Mouse (Mus musculus) heart, embryonic 13.5 days (tissue): ENCODE data around the gene Il31ra. TPM values are rescaled to one million over a fixed set of nuclear protein-coding genes. Genes with fewer than 3 reads are reported as not detected.
"Not testable (repeated sequence)": the region's sequence is repeated elsewhere in the genome, so short reads cannot be mapped to it uniquely, and the experiment has no call there.

Experiments
- ATAC-seq: fragments of 200-750 bp; cut with Nextera tagmentation; 2 replicates; pipeline ENCODE4 v1.8.0; 2017; ENCODE audit warnings: moderate TSS enrichment; ENCODE audit not compliant: insufficient number of reproducible peaks, low FRiP score, low TSS enrichment; ENCODE audit errors: extremely low read depth
- H3K27ac ChIP-seq: fragments of 300-500 bp; sonication (generic); replicated peaks from 2 replicates; pipeline ENCODE4 v1.5.1; 2015; ENCODE audit warnings: moderate library complexity, mild to moderate bottlenecking, inconsistent platforms
- H3K27me3 ChIP-seq: fragments of 300-500 bp; sonication (generic); replicated peaks from 2 replicates; pipeline ENCODE4 v1.6.1; 2015; ENCODE audit warnings: mild to moderate bottlenecking, inconsistent platforms
- H3K36me3 ChIP-seq: fragments of 300-500 bp; sonication (generic); 2 replicates; pipeline ENCODE4 v1.6.1; 2015; ENCODE audit warnings: mild to moderate bottlenecking, inconsistent platforms
- H3K4me1 ChIP-seq: fragments of 300-500 bp; sonication (generic); 2 replicates; pipeline ENCODE4 v1.6.1; 2015; ENCODE audit warnings: inconsistent platforms
- H3K4me2 ChIP-seq: fragments of 300-500 bp; sonication (generic); 2 replicates; pipeline ENCODE4 v1.6.1; 2015; ENCODE audit warnings: inconsistent platforms, mild to moderate bottlenecking, moderate library complexity
- H3K4me3 ChIP-seq: fragments of 300-500 bp; sonication (generic); 2 replicates; pipeline ENCODE4 v1.5.1; 2015; ENCODE audit warnings: moderate library complexity, mild to moderate bottlenecking, inconsistent platforms
- H3K9ac ChIP-seq: fragments of 300-500 bp; sonication (generic); 2 replicates; pipeline ENCODE4 v1.6.1; 2015; ENCODE audit warnings: inconsistent platforms, mild to moderate bottlenecking, moderate library complexity
- H3K9me3 ChIP-seq: fragments of 300-500 bp; sonication (generic); 2 replicates; pipeline ENCODE4 v1.6.1; 2016; ENCODE audit warnings: inconsistent platforms
- WGBS: fragments of 180-500 bp; shearing (Covaris S2); methylation state at CpG from one replicate; pipeline ENCODE4 v1.1.7; 2015; ENCODE audit warnings: mixed read lengths; 5-methylcytosine and 5-hydroxymethylcytosine counted together
- polyA plus RNA-seq: library from polyadenylated mRNA; unstranded; fragments of >200 nt; fragmentation: Nextera tagmentation; extraction: Ambion mirVana; gene quantifications from 2 replicates; pipeline ENCODE4 v1.2.1, GENCODE M21; 2015

The Il31ra gene
- polyA plus RNA-seq, 1 experiment from 2014 or later: 0.17 TPM

GRCm38 (mm10) chr13:112602607-112603006, 8.4 kb upstream of the Il31ra start:
- Histone ChIP-seq H3K4me1 (no peaks in the 10 kb centered on the region), H3K27me3 (no peaks in the 10 kb centered on the region), H3K36me3 (no peaks in the 10 kb centered on the region), H3K9me3 (no peaks in the 10 kb centered on the region), H3K4me3 (no peak overlapping the region), H3K27ac (no peak overlapping the region), H3K4me2 (no peak overlapping the region), H3K9ac (no peak overlapping the region)
- 84% methylated on average over 2 of the region's 2 CpGs for WGBS
- ATAC-seq: no peak

- H3K27me3 ChIP-seq: no peaks in the 10 kb centered on the region
- H3K4me3 ChIP-seq: no peak overlapping the region
- no peak overlapping the region for H3K9ac ChIP-seq
- H3K27ac ChIP-seq: no peak overlapping the region
- WGBS: 25% methylated on average over 2 of the region's 2 CpGs
- H3K9me3 ChIP-seq: no peaks in the 10 kb centered on the region
- H3K36me3 ChIP-seq: no peaks in the 10 kb centered on the region
- no peak for ATAC-seq
- 0 out of 2 replicates have a peak, but pooled peaks cover 4% of the 10 kb centered on the region for H3K4me1 ChIP-seq
- no peak overlapping the region for H3K4me2 ChIP-seq
Observed at GRCm38 (mm10) chr13:112590254-112590653, 3.9 kb downstream of the Il31ra start.

- no peaks in the 10 kb centered on the region for H3K27me3 ChIP-seq
- H3K9ac ChIP-seq: no peak overlapping the region
- 0 out of 2 replicates have a peak, but pooled peaks cover 4% of the 10 kb centered on the region for H3K4me1 ChIP-seq
- no peak overlapping the region for H3K4me2 ChIP-seq
- H3K9me3 ChIP-seq: no peaks in the 10 kb centered on the region
- no peak overlapping the region for H3K4me3 ChIP-seq
- ATAC-seq: no peak
- H3K27ac ChIP-seq: no peak overlapping the region
- H3K36me3 ChIP-seq: no peaks in the 10 kb centered on the region
Observed at GRCm38 (mm10) chr13:112589625-112590024, 4.5 kb downstream of the Il31ra start.

- Histone ChIP-seq H3K9me3 (no peaks in the 10 kb centered on the region), H3K36me3 (no peaks in the 10 kb centered on the region), H3K4me3 (no peak overlapping the region), H3K27me3 (no peaks in the 10 kb centered on the region), H3K27ac (no peak overlapping the region), H3K4me2 (no peak overlapping the region), H3K4me1 (no peaks in the 10 kb centered on the region), H3K9ac (no peak overlapping the region)
- ATAC-seq: no peak
- 40% methylated on average over 7 of the region's 7 CpGs for whole genome bisulfite sequencing
Observed at GRCm38 (mm10) chr13:112584556-112585237, 9.5 kb downstream of the Il31ra start.

GRCm38 (mm10) chr13:112582291-112582690, 11.9 kb downstream of the Il31ra start:
- H3K4me3 ChIP-seq: no peak overlapping the region
- 84% methylated on average over 8 of the region's 8 CpGs for WGBS
- H3K9me3 ChIP-seq: no peaks in the 10 kb centered on the region
- H3K4me2 ChIP-seq: no peak overlapping the region
- no peaks in the 10 kb centered on the region for H3K4me1 ChIP-seq
- no peak for ATAC-seq
- H3K27me3 ChIP-seq: no peaks in the 10 kb centered on the region
- no peaks in the 10 kb centered on the region for H3K36me3 ChIP-seq
- no peak overlapping the region for H3K27ac ChIP-seq
- H3K9ac ChIP-seq: no peak overlapping the region

DNA sequence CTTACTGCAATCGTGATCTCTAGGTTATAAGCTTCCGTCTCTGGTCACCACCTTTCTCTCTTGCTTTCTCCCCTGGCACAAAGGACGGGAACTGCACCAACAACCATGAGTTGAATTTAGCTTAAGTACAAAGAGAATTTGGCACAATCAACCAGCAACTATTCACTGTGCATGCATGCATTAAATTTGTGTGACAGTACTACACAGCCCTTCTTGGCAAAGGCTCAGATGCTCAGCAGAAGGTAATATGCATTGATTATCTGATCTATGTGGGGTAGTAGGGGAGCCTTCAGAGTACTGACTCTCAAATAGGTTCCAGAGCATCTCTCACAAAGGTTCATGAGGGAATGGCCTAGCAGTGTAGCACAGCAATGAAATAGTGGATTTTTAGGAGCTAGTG, 12.4 kb downstream of the Il31ra start:
- H3K27ac ChIP-seq: no peak overlapping the region
- H3K4me1 ChIP-seq: no peaks in the 10 kb centered on the region
- H3K27me3 ChIP-seq: no peaks in the 10 kb centered on the region
- H3K36me3 ChIP-seq: no peaks in the 10 kb centered on the region
- WGBS: 84% methylated on average over 3 of the region's 3 CpGs
- ATAC-seq: no peak
- no peak overlapping the region for H3K9ac ChIP-seq
- no peak overlapping the region for H3K4me3 ChIP-seq
- H3K9me3 ChIP-seq: no peaks in the 10 kb centered on the region
- H3K4me2 ChIP-seq: no peak overlapping the region

DNA sequence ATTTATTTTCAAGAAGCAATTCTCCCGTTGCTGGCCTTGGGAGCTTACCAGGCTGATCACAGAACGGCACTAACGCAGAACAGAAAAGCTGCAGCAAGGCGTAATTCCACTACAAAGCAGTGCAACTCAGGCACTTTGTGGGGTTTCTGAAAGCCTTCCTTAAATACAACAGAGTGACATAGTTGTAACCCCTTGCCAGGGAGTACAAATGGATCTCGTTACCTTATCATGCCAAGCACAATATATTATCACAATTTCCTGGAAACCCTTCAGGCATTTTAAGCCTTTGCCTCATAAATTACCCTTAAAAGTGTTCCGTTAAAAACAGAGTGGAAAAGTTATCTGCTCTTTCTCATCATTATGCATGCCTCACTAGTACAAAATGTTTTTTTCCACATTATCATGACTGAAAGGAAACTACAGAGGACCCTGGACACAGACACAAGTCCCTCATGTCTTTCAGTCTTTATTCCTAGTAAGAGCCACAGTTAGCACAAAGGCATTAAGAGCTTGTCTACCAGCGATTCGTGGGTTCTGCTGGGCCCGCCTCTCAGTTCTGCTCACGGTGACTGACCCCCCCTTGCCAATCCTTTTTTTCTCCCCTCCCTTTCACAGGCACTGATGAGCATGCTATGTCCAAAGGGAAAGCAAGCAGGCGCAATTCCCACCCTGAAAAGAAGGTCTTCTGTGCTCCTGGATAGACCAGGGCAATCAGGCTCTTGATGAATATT, 13.4 kb downstream of the Il31ra start:
- 43% methylated on average over 11 of the region's 11 CpGs for WGBS

DNA sequence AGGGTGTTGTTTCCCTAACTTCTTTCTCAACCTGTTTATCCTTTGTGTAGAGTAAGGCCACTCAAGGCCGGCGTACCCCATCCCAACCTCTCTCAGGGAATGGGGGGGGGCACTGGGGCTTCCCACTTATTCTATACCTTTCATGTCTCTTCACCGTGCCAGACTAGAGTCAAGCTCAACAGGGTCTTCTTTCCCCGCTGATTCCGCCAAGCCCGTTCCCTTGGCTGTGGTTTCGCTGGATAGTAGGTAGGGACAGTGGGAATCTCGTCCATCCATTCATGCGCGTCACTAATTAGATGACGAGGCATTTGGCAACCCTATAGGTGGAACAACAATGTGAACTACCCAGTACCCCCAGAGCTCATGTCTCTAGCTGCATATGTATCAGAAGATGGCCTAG, 16.1 kb downstream of the Il31ra start:
- H3K4me3 ChIP-seq, H3K36me3 ChIP-seq, H3K27ac ChIP-seq, H3K4me2 ChIP-seq, H3K27me3 ChIP-seq, H3K9me3 ChIP-seq, ATAC-seq, H3K9ac ChIP-seq, H3K4me1 ChIP-seq: not testable (repeated sequence)
- WGBS: 84% methylated on average over 11 of the region's 11 CpGs

More for the DNA sequence above, 13.4 kb downstream of the Il31ra start:
- no peaks in the 10 kb centered on the region for H3K27me3 ChIP-seq
- no peaks in the 10 kb centered on the region for H3K4me1 ChIP-seq
- H3K36me3 ChIP-seq: no peaks in the 10 kb centered on the region
- peak overlapping the region; percentile 20; the same call in 1 of the 2 replicates for H3K4me2 ChIP-seq
- no peak for ATAC-seq
- no peaks in the 10 kb centered on the region for H3K9me3 ChIP-seq
- no peak overlapping the region for H3K4me3 ChIP-seq
- H3K9ac ChIP-seq: no peak overlapping the region
- H3K27ac ChIP-seq: peak overlapping the region; percentile 36; the same call in 1 of the 2 replicates

DNA sequence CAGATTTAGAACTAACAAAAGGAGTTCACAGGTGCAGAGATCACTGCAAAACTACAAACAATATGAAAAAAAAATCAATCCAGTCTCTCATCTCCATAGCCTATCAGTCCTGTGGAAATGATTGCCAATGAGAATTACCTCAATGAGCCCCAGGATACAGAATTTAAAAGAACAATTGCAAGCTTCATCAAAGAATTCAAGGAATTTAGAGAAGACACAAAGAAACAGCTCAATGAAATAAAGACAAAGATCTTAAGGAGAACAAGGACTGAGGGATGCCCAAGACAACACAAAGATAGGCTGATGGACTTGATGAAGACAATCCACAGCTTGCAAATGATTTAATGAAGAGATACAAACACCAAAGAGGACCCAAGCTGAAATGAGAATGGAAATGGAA, 20.4 kb downstream of the Il31ra start:
- H3K9ac ChIP-seq: no peak overlapping the region
- no peak overlapping the region for H3K27ac ChIP-seq
- no peaks in the 10 kb centered on the region for H3K27me3 ChIP-seq
- H3K4me1 ChIP-seq: no peaks in the 10 kb centered on the region
- no peaks in the 10 kb centered on the region for H3K36me3 ChIP-seq
- H3K9me3 ChIP-seq: no peaks in the 10 kb centered on the region
- no peak overlapping the region for H3K4me2 ChIP-seq
- H3K4me3 ChIP-seq: no peak overlapping the region
- no peak for ATAC-seq

DNA sequence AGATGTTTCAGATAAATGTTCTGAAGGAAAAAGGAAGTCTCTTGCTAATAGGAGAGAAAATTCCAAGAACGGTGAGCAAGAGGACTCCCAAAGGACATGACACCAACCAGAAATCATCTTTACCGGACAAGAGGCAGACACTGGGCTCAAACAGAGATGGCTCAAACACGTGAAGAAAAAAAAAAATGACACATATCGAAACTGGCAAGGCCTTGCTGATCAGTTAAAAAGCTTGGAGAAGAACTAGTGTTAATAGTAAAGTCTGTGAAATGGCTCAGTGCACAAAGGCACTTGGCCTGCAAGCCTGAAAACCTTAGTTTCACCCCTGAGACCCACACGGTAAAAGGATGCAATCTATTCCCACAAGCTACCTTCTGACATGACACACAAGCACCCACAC, 23.4 kb downstream of the Il31ra start:
- no peak overlapping the region for H3K9ac ChIP-seq
- no peaks in the 10 kb centered on the region for H3K9me3 ChIP-seq
- no peaks in the 10 kb centered on the region for H3K36me3 ChIP-seq
- ATAC-seq: no peak
- no peaks in the 10 kb centered on the region for H3K4me1 ChIP-seq
- H3K4me3 ChIP-seq: no peak overlapping the region
- 66% methylated on average over 5 of the region's 5 CpGs for WGBS
- no peak overlapping the region for H3K4me2 ChIP-seq
- no peaks in the 10 kb centered on the region for H3K27me3 ChIP-seq
- no peak overlapping the region for H3K27ac ChIP-seq

DNA sequence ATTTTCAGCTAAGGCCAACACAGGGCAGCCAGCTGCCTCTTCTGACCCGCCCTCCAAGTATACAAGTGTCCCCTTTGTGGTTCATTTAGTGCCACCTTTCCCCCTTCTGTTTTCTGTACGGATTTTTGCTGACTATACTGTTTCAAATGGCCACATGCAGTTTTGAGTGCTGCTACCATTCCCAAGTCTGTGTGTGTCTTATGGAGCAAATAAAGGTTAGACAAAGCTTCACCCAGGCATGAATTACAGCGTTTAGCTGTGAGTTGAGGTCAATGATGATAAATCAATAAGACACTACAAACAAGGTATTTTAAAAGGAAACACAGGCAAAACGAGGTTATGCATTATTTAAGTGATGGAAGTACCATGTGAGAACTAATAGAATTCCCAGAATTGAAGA, 24.6 kb downstream of the Il31ra start:
- H3K4me3 ChIP-seq: no peak overlapping the region
- H3K4me2 ChIP-seq: no peak overlapping the region
- H3K9ac ChIP-seq: no peak overlapping the region
- no peaks in the 10 kb centered on the region for H3K27me3 ChIP-seq
- no peaks in the 10 kb centered on the region for H3K36me3 ChIP-seq
- H3K4me1 ChIP-seq: no peaks in the 10 kb centered on the region
- 64% methylated on average over 4 of the region's 4 CpGs for WGBS
- ATAC-seq: no peak
- no peak overlapping the region for H3K27ac ChIP-seq
- no peaks in the 10 kb centered on the region for H3K9me3 ChIP-seq
